Mouse (Mus musculus): ENCODE data around the gene Gramd1c. TPM values are rescaled to one million over a fixed set of nuclear protein-coding genes. Genes with fewer than 3 reads are reported as not detected.

The Gramd1c gene
- total RNA-seq (2012; rRNA removed) (1.5 and 1.9 TPM in 2 replicates), total RNA-seq (2014; rRNA removed) (3.9 and 5.1 TPM in 2 replicates), polyA plus RNA-seq (2012; ENCODE audit: insufficient read length, low read depth) (3.1 and 3.5 TPM in 2 replicates)

DNA sequence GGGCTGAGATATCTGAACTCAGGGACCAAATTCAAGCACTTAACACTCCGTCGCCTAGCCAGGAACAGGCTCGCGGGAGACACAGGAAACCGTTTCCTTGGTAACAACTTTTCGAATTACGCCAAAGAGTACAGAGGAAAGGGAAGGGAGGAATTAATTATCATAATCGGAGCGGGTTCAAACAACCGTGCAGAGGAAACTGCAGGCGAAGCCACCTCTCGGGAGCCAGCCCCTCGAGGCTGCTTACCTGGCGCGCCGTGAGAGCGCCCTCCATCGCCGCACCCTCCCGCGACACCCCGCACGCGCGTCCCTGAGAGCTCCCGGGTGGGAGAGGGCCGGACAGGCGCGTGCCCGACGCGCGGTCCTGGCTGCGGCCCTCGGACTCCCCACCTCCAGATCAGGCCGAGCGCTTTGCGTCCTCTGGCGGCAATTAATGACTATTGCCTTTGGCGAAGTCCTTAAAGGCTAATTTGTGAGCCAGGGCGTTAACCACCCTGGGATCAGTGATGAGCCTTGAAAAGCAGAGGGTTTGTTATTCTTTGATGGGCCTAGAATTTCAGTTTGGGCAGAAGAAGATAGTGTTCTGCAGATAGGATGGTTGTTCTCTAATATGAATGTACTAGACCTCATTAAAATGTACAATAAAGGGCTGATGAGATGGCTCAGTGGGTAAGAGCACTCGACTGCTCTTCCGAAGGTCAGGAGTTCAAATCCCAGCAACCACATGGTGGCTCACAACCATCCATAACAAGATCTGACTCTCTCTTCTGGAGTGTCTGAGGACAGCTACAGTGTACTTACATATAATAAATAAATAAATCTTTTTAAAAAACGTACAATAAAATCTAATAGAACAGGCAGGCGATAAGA lies at the start of gene Gramd1c:
Gene Gramd1c, minus strand, starts transcription at position 321 of the 870 bp plus-strand sequence.
- H3K27ac ChIP-seq (ENCODE audit: insufficient read depth, low read depth), result no peak within 1 kb of the TSS
- DNase-seq (ENCODE audit: extremely low read depth), result no peak
- H3K9me3 ChIP-seq (replicated peaks; ENCODE audit: low read length), result no peaks in the 10 kb centered on the region
- H3K4me2 ChIP-seq (ENCODE audit: insufficient read depth, low read depth, poor library complexity, severe bottlenecking), result no peak within 1 kb of the TSS
- no peak within 1 kb of the TSS for H3K4me3 ChIP-seq (replicated peaks in 1 of 3; ENCODE audit: low read depth in 2 of 3, low read length in 2 of 3, poor library complexity in 1 of 3)
- H3K4me1 ChIP-seq (ENCODE audit: control insufficient read depth in 1 of 2, insufficient read depth in 2 of 2), result no peaks in the 10 kb centered on the region
- H3K9ac ChIP-seq (ENCODE audit: insufficient read depth, low read depth), result no peak within 1 kb of the TSS
- TF ChIP-seq BHLHE40 (IDR thresholded peaks at IDR 0.05; ENCODE audit: low read depth, low read length) (no peak), ELF1 (IDR thresholded peaks at IDR 0.05; ENCODE audit: low read depth, low read length) (no peak), PAX5 (IDR thresholded peaks at IDR 0.05; ENCODE audit: low read length) (no peak), HCFC1 (IDR thresholded peaks at IDR 0.05; ENCODE audit: low read depth, low read length) (no peak), E2F4 (IDR thresholded peaks at IDR 0.05; ENCODE audit: insufficient replicate concordance, low read depth, low read length) (no peak), ZMIZ1 (IDR thresholded peaks at IDR 0.05; ENCODE audit: low read depth, low read length) (no peak), SIN3A (IDR thresholded peaks at IDR 0.05; ENCODE audit: low read length) (no peak), MAFK (IDR thresholded peaks at IDR 0.05; ENCODE audit: insufficient replicate concordance, low read length) (no peak), RCOR1 (conservative IDR thresholded peaks at IDR 0.05; ENCODE audit: low read depth, low read length) (no peak), NELFE (IDR thresholded peaks at IDR 0.05; ENCODE audit: low read depth, low read length) (no peak), ETS1 (conservative IDR thresholded peaks at IDR 0.05; ENCODE audit: low read depth, low read length) (no peak), KAT2A (IDR thresholded peaks at IDR 0.05; ENCODE audit: insufficient replicate concordance, low read length) (no peak)
- dilution Hi-C loops (cut with MboI; ENCODE audit: extremely low pct_ligation_motif_present, extremely low pct_unique_long_range_greater_than_20kb, low sequenced_read_pairs) (no loop called here), in situ Hi-C loops (cut with MboI; ENCODE audit: low pct_ligation_motif_present, low pct_unique_long_range_greater_than_20kb, low sequenced_read_pairs) (no loop called here)
- H3K36me3 ChIP-seq (replicated peaks in 1 of 2; ENCODE audit: control insufficient read depth in 1 of 2, insufficient read depth in 1 of 2, low read length in 1 of 2), result no peaks in the 10 kb centered on the region
- no peaks in the 10 kb centered on the region for H3K27me3 ChIP-seq (replicated peaks)
- H3K79me2 ChIP-seq (replicated peaks; ENCODE audit: control insufficient read depth, extremely low read depth, insufficient read depth, poor library complexity, severe bottlenecking), result no peaks in the 10 kb centered on the region

DNA sequence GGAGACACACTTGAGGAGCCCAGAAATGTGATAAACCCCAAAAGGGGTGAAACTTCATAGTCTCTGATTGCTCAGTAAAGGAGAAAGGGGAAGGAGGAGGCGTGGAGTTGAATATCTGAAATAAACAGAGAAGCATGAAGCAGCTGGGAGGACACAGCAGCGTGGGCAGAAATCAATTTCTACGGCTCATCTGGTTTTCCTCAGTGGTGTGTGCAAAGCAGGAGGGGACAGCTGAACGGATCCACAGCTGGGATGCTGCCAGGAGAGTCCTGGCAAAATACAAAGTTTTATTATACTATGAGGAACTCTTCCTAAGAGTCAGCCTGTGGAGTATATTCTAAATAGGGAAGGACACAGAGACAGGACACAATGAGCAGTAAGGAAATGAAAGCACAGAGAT lies 45.9 kb upstream of the Gramd1c start:
- TF ChIP-seq MAX (IDR thresholded peaks at IDR 0.05; ENCODE audit: low read length) (no peak), NRF1 (IDR thresholded peaks at IDR 0.05; ENCODE audit: low read depth, low read length) (no peak)
- Histone ChIP-seq H3K4me2 (ENCODE audit: insufficient read depth, low read depth, poor library complexity, severe bottlenecking) (no peak overlapping the region), H3K27ac (ENCODE audit: insufficient read depth, low read depth) (no peak overlapping the region), H3K9me3 (replicated peaks; ENCODE audit: low read length) (no peaks in the 10 kb centered on the region), H3K27me3 (replicated peaks) (no peaks in the 10 kb centered on the region), H3K4me1 (ENCODE audit: control insufficient read depth in 1 of 2, insufficient read depth in 2 of 2) (no peaks in the 10 kb centered on the region), H3K36me3 (replicated peaks in 1 of 2; ENCODE audit: control insufficient read depth in 1 of 2, insufficient read depth in 1 of 2, low read length in 1 of 2) (peaks cover 47 to 78% of the 10 kb centered on the region in 2 experiments), H3K9ac (ENCODE audit: insufficient read depth, low read depth) (no peak overlapping the region), H3K4me3 (replicated peaks in 1 of 3; ENCODE audit: low read depth in 2 of 3, low read length in 2 of 3, poor library complexity in 1 of 3) (no peak overlapping the region), H3K79me2 (replicated peaks; ENCODE audit: control insufficient read depth, extremely low read depth, insufficient read depth, poor library complexity, severe bottlenecking) (no peaks in the 10 kb centered on the region)
- in situ Hi-C loops (cut with MboI; ENCODE audit: low pct_ligation_motif_present, low pct_unique_long_range_greater_than_20kb, low sequenced_read_pairs) (no loop called here), dilution Hi-C loops (cut with MboI; ENCODE audit: extremely low pct_ligation_motif_present, extremely low pct_unique_long_range_greater_than_20kb, low sequenced_read_pairs) (no loop called here)
- no peak for DNase-seq (ENCODE audit: extremely low read depth)

All from CH12.LX (cell line).